Mouse (Mus musculus): ENCODE data around the gene Krt7. TPM values are rescaled to one million over a fixed set of nuclear protein-coding genes. Genes with fewer than 3 reads are reported as not detected.
A peak's percentile ranks its signal among the peaks of the same experiment; 100 is the strongest.

The Krt7 gene
- polyA plus RNA-seq (2016; fragmentation: Nextera tagmentation; extraction: Ambion mirVana), result 26.7 and 31.9 TPM in 2 replicates

DNA sequence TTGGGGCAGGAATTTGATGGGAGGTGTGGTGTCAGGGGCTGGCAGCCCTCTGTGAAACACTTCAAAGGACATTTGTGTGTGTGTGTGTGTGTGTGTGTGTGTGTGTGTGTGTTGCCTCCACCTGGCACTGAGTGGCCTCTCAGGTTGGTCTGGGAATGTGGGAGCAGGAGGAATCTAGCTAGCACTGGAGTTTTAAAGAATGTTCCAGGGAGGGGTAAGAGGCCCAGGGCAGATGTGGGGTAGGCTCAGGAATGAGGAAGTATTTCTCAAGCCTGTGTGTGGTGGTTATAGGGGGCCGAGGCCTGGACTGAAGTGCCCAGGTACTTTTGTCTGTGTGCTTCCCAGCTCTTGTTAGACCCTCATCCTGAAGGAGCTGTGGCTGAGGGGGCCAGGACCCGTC, at the start of gene Krt7:
TSS of gene Krt7 (plus strand) at position 269 of the 400 bp plus-strand sequence.
- Histone ChIP-seq H3K27me3 (ENCODE audit: insufficient read depth, poor library complexity, severe bottlenecking) (peaks cover 64% of the 10 kb centered on the region), H3K4me1 (peaks cover 40% of the 10 kb centered on the region), H3K36me3 (no peaks in the 10 kb centered on the region), H3K27ac (peak within 1 kb of the TSS; percentile 69; the same call in 1 of the 2 replicates), H3K9me3 (no peaks in the 10 kb centered on the region), H3K4me3 (0 out of 2 replicates have a peak within 1 kb of the TSS, but pooled peaks have one; percentile 41)
- no peak for DNase-seq (ENCODE audit: low spot score)
- 51% methylated on average over 2 of the region's 2 CpGs for WGBS

DNA sequence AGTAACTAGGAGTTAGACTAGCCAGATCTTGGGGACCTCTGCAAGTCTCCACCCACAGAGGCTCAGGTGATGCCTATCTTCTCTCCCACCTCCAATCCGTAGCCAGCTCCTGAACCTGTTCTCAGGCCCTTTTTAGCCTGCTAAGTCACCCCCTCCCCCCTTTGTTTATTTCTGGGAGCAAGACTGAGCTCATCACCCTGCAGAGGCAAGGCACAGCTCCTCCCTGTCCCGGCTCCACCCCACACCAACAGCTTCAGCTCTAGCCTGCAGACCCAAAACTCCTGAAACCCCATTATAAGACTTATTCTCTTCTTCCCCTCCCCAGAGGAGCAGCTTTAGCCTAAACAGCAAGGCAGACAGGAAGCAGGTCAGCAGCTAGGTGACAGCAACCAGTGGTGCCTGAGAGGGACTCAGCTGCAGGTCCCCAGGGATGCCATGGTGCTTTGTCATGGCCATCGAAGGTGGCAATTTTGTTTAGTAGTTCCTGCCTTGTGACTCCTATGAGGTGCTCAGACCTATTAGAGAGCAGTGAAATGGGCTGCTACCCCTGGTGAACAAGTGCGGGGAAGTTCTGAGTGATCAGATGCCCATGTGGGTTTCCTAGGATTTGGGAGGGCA, 48.3 kb upstream of the Krt7 start:
- H3K27me3 ChIP-seq (ENCODE audit: insufficient read depth, poor library complexity, severe bottlenecking), result peaks cover 59% of the 10 kb centered on the region
- WGBS, result 51% methylated on average over 4 of the region's 4 CpGs

DNA sequence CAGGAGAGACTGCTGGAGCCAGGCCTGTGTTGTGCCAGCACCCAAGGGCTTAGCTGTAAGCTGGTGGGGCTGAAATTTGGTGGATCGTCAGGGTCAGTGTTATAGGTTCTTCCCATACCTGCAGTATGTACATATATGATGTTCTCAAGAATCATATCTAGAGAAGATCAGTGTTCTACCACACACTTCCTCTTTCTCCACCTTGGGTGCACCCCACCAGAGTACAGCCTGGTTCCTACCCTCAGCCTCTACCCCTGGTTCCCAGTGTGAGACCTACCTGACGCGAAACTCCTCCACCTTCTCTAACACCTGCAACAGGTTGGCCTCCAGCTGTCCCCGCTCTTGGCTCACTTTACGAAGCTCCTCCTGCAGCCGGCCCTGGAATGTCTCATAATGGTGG, 46.9 kb upstream of the Krt7 start:
- no peaks in the 10 kb centered on the region for H3K9me3 ChIP-seq
- H3K4me1 ChIP-seq, result peaks cover 36% of the 10 kb centered on the region
- H3K36me3 ChIP-seq, result no peaks in the 10 kb centered on the region
- no peak overlapping the region for H3K27ac ChIP-seq
- no peak for DNase-seq (ENCODE audit: low spot score)
- H3K4me3 ChIP-seq, result no peak overlapping the region
- H3K27me3 ChIP-seq (ENCODE audit: insufficient read depth, poor library complexity, severe bottlenecking), result peaks cover 69% of the 10 kb centered on the region
- WGBS, result 82% methylated on average over 6 of the region's 6 CpGs

More for the DNA sequence above, 48.3 kb upstream of the Krt7 start:
- DNase-seq (ENCODE audit: low spot score), result no peak
- H3K4me1 ChIP-seq, result peaks cover 31% of the 10 kb centered on the region
- H3K9me3 ChIP-seq, result no peaks in the 10 kb centered on the region
- no peak overlapping the region for H3K4me3 ChIP-seq
- no peaks in the 10 kb centered on the region for H3K36me3 ChIP-seq
- H3K27ac ChIP-seq, result peak overlapping the region; percentile 36

DNA sequence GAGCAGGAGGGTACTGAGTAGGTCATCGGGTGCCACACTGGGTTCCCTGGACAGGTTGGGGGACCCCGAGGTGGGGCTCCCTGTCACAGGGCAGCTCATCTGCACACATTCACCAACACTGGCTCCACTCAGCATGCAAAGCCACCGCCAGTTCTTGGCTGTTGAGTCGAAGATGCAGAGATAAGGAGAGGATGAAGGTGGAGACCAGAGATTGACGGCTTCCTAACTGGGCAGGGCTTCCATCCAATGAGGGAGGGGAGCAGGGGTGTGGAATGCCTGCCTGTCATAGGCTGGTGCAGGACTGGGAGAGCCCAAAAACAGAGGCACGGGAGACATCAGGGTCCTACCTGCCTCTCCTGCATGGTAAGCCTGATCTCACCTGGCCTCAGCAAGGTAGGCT, 46.4 kb upstream of the Krt7 start:
- Histone ChIP-seq H3K27ac (no peak overlapping the region), H3K27me3 (ENCODE audit: insufficient read depth, poor library complexity, severe bottlenecking) (peaks cover 73% of the 10 kb centered on the region), H3K4me3 (no peak overlapping the region), H3K36me3 (no peaks in the 10 kb centered on the region), H3K4me1 (peaks cover 41% of the 10 kb centered on the region), H3K9me3 (no peaks in the 10 kb centered on the region)
- no peak for DNase-seq (ENCODE audit: low spot score)
- 44% methylated on average over 6 of the region's 6 CpGs for whole genome bisulfite sequencing

DNA sequence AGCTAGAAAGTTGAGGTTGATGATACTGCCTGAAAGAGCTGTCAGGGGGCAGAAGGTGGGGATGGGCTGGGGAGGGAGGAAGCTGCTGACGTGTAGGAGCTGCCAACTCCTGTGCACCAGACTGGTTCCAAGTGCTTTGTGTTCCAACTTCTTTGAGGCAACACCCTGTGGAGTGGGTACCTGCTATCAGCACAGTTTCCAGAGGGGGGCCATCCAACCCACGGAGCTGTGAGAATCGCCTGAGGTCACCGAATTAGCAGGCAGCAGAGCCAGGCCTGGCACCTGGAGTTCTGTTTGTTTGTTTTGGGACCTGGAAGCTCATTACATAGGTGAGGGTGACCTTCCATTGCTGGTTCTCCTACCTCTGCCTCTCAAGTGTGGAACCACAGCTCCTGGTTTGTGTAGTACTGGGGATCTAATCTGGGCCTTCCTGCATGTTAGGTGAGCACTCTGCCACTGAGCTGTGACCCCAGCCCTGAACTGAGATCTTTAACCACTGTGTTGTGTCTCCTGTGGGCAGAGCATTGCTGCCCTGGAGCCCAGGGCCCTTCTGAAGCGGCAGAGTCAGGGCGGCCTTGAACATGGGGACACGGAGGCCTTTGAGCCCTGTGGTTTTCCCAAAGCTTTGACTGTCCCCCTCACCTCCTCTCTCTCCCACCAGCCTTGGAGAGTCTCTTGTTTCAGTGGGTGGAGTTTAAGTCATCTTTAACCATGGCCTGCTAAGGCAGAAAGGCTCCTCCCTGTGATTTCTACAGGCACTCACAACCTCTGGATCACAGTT, 45.8 kb upstream of the Krt7 start:
- no peaks in the 10 kb centered on the region for H3K9me3 ChIP-seq
- peaks cover 74% of the 10 kb centered on the region for H3K27me3 ChIP-seq (ENCODE audit: insufficient read depth, poor library complexity, severe bottlenecking)
- peak overlapping the region; percentile 36; the same call in 1 of the 2 replicates for H3K27ac ChIP-seq
- 53% methylated on average over 7 of the region's 7 CpGs for WGBS
- H3K4me1 ChIP-seq, result peaks cover 48% of the 10 kb centered on the region
- no peak for DNase-seq (ENCODE audit: low spot score)
- H3K4me3 ChIP-seq, result no peak overlapping the region
- H3K36me3 ChIP-seq, result no peaks in the 10 kb centered on the region

DNA sequence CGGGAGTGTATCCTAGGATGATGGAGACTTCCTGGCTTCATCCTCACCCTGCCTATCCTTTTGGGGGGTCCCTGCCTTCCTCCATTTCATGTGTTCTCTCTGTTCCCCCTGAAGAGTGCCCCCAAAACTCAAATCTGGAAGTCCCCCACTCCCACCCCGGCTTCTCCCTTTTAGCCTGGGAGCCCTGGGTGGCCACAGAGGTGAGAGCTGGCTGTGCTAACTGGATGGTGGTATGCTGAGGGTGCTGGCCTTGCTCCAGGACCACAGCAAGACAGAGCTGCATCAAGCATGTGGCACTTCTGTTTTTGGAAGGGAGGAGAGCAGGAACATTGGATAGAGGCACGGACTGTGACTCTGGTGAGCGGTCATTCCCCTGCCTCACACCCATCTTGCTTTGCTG, 45.1 kb upstream of the Krt7 start:
- H3K4me1 ChIP-seq, result peaks cover 54% of the 10 kb centered on the region
- H3K27ac ChIP-seq, result no peak overlapping the region
- no peak overlapping the region for H3K4me3 ChIP-seq
- no peak for DNase-seq (ENCODE audit: low spot score)
- H3K9me3 ChIP-seq, result no peaks in the 10 kb centered on the region
- 62% methylated on average over 4 of the region's 4 CpGs for whole genome bisulfite sequencing
- peaks cover 73% of the 10 kb centered on the region for H3K27me3 ChIP-seq (ENCODE audit: insufficient read depth, poor library complexity, severe bottlenecking)
- no peaks in the 10 kb centered on the region for H3K36me3 ChIP-seq

DNA sequence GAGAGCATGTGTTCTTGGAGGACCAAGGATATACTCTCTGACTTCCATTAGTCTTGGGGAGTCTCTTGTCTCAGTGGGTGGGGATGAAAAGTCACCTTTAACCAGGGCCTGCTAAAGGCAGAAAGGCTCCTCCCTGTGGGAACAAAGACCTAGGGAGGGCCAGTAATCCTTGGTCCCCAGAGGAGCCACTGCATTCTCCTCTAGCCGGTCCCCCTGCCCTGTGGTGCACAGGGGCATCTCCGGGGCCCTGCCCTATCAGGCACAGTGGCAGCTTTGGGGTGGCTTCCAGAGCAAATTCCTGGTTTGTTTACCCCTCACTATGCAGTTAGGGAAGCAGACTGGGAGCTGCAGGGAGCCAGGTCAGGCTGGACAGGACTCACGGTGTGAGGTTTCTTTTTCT, 44.4 kb upstream of the Krt7 start:
- DNase-seq (ENCODE audit: low spot score), result no peak
- H3K27ac ChIP-seq, result peak overlapping the region; percentile 57; the same call in 1 of the 2 replicates

DNA sequence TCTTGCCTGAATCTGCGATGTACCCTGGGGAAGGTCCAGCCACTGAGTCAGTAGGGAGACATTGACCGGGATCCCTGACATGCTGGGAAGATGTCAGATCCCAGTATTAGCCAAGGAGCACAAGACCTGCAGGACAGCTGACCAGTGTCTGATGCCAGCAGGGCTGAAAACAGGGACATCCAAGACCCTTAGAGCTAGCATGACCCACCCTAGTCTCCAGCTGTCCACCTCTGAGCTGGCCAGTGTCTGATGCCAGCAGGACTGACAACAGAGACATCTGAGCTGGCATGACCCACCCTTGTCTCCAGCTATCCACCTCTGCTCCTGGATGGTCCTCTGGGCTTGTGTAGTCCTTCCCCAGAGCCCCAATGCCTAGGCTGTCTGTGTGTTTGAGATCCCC, 43.9 kb upstream of the Krt7 start:
- DNase-seq (ENCODE audit: low spot score), result no peak
- no peaks in the 10 kb centered on the region for H3K9me3 ChIP-seq
- WGBS, result 45% methylated on average over 2 of the region's 2 CpGs
- no peaks in the 10 kb centered on the region for H3K36me3 ChIP-seq
- H3K4me1 ChIP-seq, result peaks cover 66% of the 10 kb centered on the region
- H3K27me3 ChIP-seq (ENCODE audit: insufficient read depth, poor library complexity, severe bottlenecking), result peaks cover 63% of the 10 kb centered on the region
- H3K27ac ChIP-seq, result no peak overlapping the region
- H3K4me3 ChIP-seq, result no peak overlapping the region

More for the DNA sequence above, 44.4 kb upstream of the Krt7 start:
- Histone ChIP-seq H3K4me3 (no peak overlapping the region), H3K4me1 (peaks cover 61% of the 10 kb centered on the region), H3K27me3 (ENCODE audit: insufficient read depth, poor library complexity, severe bottlenecking) (peaks cover 68% of the 10 kb centered on the region), H3K36me3 (no peaks in the 10 kb centered on the region), H3K9me3 (no peaks in the 10 kb centered on the region)
- 49% methylated on average over 3 of the region's 3 CpGs for WGBS

DNA sequence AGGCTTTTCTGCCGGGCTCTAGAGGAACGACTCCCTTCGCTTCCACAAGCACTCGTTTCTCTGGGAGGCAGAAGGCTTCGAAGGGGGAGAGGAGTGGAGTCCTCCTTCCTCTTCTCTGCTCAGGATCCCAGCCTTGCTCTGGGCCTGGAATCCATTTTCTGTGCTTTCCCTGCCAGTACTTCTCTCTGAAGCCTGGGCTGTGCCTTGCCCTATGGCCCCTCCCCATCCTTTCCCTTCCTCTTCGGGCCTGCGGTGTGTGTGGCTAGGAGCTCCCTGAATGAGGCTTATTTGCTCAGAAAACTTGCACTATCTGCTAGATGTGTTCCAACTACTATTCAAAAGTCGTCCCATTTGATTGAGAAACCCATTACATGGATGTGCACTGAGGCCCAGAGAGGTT, 43.3 kb upstream of the Krt7 start:
- H3K4me1 ChIP-seq, result peaks cover 67% of the 10 kb centered on the region
- no peak overlapping the region for H3K27ac ChIP-seq
- WGBS, result 68% methylated on average over 8 of the region's 8 CpGs
- H3K4me3 ChIP-seq, result no peak overlapping the region
- H3K36me3 ChIP-seq, result no peaks in the 10 kb centered on the region
- no peak for DNase-seq (ENCODE audit: low spot score)
- H3K27me3 ChIP-seq (ENCODE audit: insufficient read depth, poor library complexity, severe bottlenecking), result peaks cover 60% of the 10 kb centered on the region
- no peaks in the 10 kb centered on the region for H3K9me3 ChIP-seq

DNA sequence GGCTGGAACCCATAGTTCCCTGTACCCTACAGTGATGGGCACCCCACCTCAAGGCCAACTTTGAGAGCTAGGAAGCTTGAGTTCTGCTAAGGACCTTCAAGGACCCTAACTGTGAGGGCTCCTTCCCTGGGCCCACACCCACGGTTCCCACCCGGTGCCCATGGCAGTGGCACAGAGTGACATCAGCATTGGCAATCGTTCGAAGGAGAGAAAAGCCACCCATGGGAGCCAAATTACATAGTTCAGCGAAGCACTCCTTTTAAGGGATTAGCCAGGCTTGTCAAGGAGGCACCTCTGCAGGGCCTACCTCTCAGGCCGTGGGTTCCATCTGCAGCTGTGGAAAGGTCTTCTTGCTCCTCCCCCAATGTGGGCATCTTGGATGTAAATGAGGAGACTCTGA, 42.8 kb upstream of the Krt7 start:
- Histone ChIP-seq H3K4me3 (no peak overlapping the region), H3K27ac (no peak overlapping the region), H3K9me3 (no peaks in the 10 kb centered on the region), H3K36me3 (no peaks in the 10 kb centered on the region), H3K27me3 (ENCODE audit: insufficient read depth, poor library complexity, severe bottlenecking) (peaks cover 55% of the 10 kb centered on the region), H3K4me1 (peaks cover 67% of the 10 kb centered on the region)
- no peak for DNase-seq (ENCODE audit: low spot score)
- 80% methylated on average over 6 of the region's 6 CpGs for WGBS

DNA sequence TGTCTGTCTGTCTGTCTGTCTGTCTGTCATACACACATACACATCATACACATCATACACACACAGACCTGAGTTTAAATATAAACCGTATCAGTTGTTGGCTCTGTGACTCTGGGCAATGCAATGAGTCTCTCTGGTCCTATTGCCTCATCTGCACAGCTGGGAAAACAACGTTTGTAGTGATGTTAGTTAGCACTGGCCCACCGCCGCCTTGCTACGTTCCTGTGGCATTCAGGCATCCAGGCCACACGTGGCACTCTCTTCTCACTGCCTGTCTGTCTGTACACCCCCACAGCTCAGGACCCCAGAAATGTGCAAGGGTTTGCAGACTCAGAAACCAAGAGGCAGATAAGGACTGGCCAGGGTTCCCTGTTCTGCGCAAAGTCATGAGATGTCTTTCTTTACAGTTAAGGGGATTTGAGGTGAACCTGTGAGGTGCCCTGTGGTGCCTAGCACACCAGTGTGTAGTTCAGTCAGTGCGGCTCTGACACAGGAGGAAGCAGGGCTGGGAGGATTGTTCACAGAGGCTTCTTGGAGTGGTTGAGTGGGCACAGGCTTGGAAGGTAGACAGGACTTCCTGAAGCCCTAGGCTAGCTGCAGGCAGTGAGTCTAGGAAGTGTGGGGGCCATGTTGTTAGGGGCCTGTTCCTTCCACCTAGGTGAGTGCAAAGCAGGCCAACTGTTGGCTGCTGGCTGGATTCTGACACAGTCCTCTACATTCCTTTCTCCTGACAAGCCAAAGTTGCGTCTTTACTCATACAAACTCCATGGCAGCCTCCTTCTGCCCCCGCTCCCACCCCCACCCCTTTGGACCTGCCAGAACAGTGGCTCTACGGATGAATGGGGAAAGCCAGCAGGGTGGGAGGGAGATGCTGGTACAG, 42.1 kb upstream of the Krt7 start:
- peaks cover 51% of the 10 kb centered on the region for H3K27me3 ChIP-seq (ENCODE audit: insufficient read depth, poor library complexity, severe bottlenecking)
- H3K27ac ChIP-seq, result peak overlapping the region; percentile 84; the same call in 1 of the 2 replicates
- no peak for DNase-seq (ENCODE audit: low spot score)
- no peaks in the 10 kb centered on the region for H3K36me3 ChIP-seq
- 67% methylated on average over 11 of the region's 11 CpGs for WGBS
- no peaks in the 10 kb centered on the region for H3K9me3 ChIP-seq
- H3K4me1 ChIP-seq, result peaks cover 72% of the 10 kb centered on the region
- no peak overlapping the region for H3K4me3 ChIP-seq

DNA sequence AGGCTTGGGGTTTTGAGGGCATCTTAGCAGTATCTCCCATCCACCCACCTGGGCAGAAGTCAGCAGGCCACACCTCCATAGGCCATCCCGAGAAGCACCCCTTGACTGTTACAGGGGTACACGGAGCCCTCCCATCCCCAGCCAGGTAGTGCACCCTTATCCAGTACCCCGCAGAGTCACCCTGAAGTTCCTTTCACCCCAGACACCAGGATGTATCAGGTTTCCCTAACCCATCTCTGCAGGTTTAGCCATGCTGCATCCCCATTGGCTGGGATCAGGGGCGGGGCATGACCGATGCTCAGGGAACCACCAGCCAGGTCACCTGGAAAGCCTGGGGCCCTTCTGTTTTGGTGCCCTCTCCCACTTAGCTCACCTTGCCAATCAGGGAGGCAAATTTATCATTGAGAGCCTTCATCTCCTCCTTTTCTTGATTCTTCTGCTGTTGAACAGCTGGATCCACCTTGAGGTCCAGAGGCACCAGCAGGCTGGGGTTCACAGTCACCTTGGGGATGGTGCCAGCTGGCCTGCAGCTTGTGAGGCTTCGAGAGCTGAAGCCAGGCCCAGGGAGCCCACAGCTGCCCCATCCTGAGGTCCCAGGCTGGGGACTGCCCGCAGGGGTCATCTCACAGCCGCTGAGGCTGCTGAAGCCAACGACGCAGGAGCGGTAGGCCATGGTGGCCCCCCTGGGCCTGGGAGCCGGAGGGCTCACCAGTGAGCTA, 41.3 kb upstream of the Krt7 start:
- WGBS, result 33% methylated on average over 12 of the region's 12 CpGs
- no peak for DNase-seq (ENCODE audit: low spot score)
- Histone ChIP-seq H3K9me3 (no peaks in the 10 kb centered on the region), H3K36me3 (no peaks in the 10 kb centered on the region), H3K27me3 (ENCODE audit: insufficient read depth, poor library complexity, severe bottlenecking) (peaks cover 45% of the 10 kb centered on the region), H3K4me3 (no peak overlapping the region), H3K4me1 (peaks cover 68% of the 10 kb centered on the region), H3K27ac (peak overlapping the region; percentile 84)

Data from heart, embryonic 10.5 days (tissue).